Mouse (Mus musculus) forebrain, embryonic 14.5 days (tissue): ENCODE measurements around the gene Hist1h4j. TPM values are rescaled to one million over a fixed set of nuclear protein-coding genes. Genes with fewer than 3 reads are reported as not detected.
"Not testable (repeated sequence)": the region's sequence is repeated elsewhere in the genome, so short reads cannot be mapped to it uniquely, and the experiment has no call there.

Source experiments
- ATAC-seq: fragments of 200-750 bp; cut with Nextera tagmentation; 2 replicates; pipeline ENCODE4 v1.8.0; 2017; ENCODE audit warnings: mild to moderate bottlenecking, moderate library complexity
- DNase-seq: peaks from one replicate; pipeline ENCODE4 v3.0.0-alpha.2; 2015; ENCODE audit warnings: low spot score
- H3K27ac ChIP-seq: fragments of 300-500 bp; sonication (generic); 2 replicates; pipeline ENCODE4 v1.5.1; 2014; ENCODE audit warnings: low read depth, mild to moderate bottlenecking, control low read depth, low read length, moderate library complexity
- H3K27me3 ChIP-seq: fragments of 300-500 bp; sonication (generic); replicated peaks from 2 replicates; pipeline ENCODE4 v1.6.1; 2014; ENCODE audit warnings: low read length, control low read depth, mixed read lengths; ENCODE audit not compliant: control insufficient read depth, insufficient read depth
- H3K36me3 ChIP-seq: fragments of 300-500 bp; sonication (generic); 2 replicates; pipeline ENCODE4 v1.6.1; 2014; ENCODE audit warnings: low read length, control low read depth; ENCODE audit not compliant: control insufficient read depth, insufficient read depth
- H3K4me1 ChIP-seq: fragments of 300-500 bp; sonication (generic); 2 replicates; pipeline ENCODE4 v1.6.1; 2014; ENCODE audit warnings: antibody characterized with exemption, low read length, control low read depth; ENCODE audit not compliant: control insufficient read depth, insufficient read depth
- H3K4me2 ChIP-seq: fragments of 300-500 bp; sonication (generic); 2 replicates; pipeline ENCODE4 v1.6.1; 2014; ENCODE audit warnings: mild to moderate bottlenecking, control low read depth, low read length
- H3K4me3 ChIP-seq: fragments of 300-500 bp; sonication (generic); 2 replicates; pipeline ENCODE4 v1.5.1; 2014; ENCODE audit warnings: low read depth, low read length, control low read depth
- H3K9ac ChIP-seq: fragments of 300-500 bp; sonication (generic); 2 replicates; pipeline ENCODE4 v1.6.1; 2014; ENCODE audit warnings: mild to moderate bottlenecking, low read length, control low read depth, moderate library complexity
- H3K9me3 ChIP-seq: fragments of 300-500 bp; sonication (generic); replicated peaks from 2 replicates; pipeline ENCODE4 v1.6.1; 2016; ENCODE audit warnings: low read length, control low read depth, mixed read lengths; ENCODE audit not compliant: control insufficient read depth
- WGBS: fragments of 180-500 bp; shearing (Covaris S2); extraction: QIAGEN DNeasy Blood & Tissue Kit; methylation state at CpG from one replicate; pipeline ENCODE4 v1.1.7; 2014; 5-methylcytosine and 5-hydroxymethylcytosine counted together
- polyA plus RNA-seq: library from polyadenylated mRNA; unstranded; fragments of >200 nt; fragmentation: Nextera tagmentation; extraction: Ambion mirVana; gene quantifications from 2 replicates; pipeline ENCODE4 v1.2.1, GENCODE M21; 2014

The Hist1h4j gene
- polyA plus RNA-seq, 1 experiment from 2014 or later, result 1.7 TPM

DNA sequence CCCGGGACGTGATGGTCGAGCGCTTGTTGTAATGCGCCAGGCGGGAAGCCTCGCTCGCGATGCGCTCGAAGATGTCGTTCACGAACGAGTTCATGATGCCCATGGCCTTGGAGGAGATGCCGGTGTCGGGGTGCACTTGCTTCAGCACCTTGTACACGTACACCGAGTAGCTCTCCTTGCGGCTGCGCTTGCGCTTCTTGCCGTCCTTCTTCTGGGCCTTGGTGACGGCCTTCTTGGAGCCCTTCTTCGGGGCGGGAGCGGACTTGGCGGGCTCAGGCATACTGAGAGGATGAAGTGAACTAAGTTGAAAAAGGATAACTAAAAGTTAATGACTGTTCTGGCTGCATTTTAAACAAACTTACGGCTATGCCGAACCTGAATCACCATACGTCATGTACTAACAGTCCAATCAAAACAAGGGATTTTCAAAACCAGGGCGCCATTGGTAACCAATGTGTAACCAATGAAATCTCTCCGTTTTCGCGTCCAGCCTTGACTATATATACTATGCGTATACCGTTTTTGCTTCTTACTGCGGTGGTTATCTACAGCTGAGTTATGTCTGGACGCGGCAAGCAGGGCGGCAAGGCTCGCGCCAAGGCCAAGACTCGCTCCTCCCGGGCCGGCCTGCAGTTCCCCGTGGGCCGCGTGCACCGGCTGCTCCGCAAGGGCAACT lies 18.9 kb upstream of the Hist1h4j start, which contains the start of the genes Hist1h2bl and Hist1h2ai:
Gene Hist1h2bl (minus strand): TSS at position 280 of the 676 bp plus-strand sequence.
Gene Hist1h2ai (plus strand): TSS at position 559 of the 676 bp plus-strand sequence.
- H3K27me3 ChIP-seq, H3K36me3 ChIP-seq, H3K9me3 ChIP-seq: not testable (repeated sequence)
- Histone ChIP-seq H3K9ac (peak within 1 kb of the TSS; percentile 80), H3K4me1 (peaks cover 25% of the 10 kb centered on the region), H3K27ac (peak within 1 kb of the TSS; percentile 94), H3K4me3 (peak within 1 kb of the TSS; percentile 40), H3K4me2 (peak within 1 kb of the TSS; percentile 84)
- ATAC-seq, result peak; percentile 94
- WGBS, result under 1% methylated on average over 26 of the region's 50 CpGs
- peak; percentile 99 for DNase-seq

DNA sequence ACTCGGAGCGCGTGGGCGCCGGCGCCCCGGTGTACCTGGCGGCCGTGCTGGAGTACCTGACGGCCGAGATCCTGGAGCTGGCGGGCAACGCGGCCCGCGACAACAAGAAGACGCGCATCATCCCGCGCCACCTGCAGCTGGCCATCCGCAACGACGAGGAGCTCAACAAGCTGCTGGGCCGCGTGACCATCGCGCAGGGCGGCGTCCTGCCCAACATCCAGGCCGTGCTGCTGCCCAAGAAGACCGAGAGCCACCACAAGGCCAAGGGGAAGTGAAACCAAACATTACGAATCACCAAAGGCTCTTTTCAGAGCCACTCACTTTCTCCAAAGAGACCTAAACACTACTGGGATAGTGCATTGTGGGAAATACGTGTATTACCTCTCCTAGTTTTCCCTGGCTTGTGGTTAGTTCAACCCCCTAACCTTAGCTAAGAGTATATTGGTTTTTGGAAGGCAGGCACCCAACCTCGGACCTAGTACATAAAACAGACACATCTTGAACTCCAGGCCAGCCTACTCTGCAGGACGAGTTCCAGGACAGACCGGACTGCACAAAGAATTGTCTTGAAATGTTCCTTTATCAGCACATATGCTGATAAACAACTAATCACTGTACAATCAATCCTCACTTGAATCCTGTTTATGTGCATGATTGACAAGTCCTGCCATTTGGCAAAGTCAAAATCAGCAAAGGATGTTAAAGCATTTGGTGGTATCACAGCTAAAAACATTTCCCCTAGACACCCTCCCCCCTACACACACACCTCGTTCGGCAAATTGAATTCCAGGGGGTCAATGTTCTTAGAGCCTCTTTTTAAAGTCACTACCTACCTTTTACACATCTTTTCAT lies 18.1 kb upstream of the Hist1h4j start:
- Histone ChIP-seq H3K27ac (peak overlapping the region; percentile 94), H3K4me3 (peak overlapping the region; percentile 40), H3K9ac (peak overlapping the region; percentile 80), H3K4me2 (peak overlapping the region; percentile 84), H3K4me1 (peaks cover 27% of the 10 kb centered on the region)
- not testable (repeated sequence) for H3K9me3 ChIP-seq, H3K27me3 ChIP-seq, H3K36me3 ChIP-seq
- 0 out of 2 replicates have a peak, but pooled peaks have one; percentile 0 for ATAC-seq
- under 1% methylated on average over 9 of the region's 38 CpGs for WGBS
- peak; percentile 52 for DNase-seq

DNA sequence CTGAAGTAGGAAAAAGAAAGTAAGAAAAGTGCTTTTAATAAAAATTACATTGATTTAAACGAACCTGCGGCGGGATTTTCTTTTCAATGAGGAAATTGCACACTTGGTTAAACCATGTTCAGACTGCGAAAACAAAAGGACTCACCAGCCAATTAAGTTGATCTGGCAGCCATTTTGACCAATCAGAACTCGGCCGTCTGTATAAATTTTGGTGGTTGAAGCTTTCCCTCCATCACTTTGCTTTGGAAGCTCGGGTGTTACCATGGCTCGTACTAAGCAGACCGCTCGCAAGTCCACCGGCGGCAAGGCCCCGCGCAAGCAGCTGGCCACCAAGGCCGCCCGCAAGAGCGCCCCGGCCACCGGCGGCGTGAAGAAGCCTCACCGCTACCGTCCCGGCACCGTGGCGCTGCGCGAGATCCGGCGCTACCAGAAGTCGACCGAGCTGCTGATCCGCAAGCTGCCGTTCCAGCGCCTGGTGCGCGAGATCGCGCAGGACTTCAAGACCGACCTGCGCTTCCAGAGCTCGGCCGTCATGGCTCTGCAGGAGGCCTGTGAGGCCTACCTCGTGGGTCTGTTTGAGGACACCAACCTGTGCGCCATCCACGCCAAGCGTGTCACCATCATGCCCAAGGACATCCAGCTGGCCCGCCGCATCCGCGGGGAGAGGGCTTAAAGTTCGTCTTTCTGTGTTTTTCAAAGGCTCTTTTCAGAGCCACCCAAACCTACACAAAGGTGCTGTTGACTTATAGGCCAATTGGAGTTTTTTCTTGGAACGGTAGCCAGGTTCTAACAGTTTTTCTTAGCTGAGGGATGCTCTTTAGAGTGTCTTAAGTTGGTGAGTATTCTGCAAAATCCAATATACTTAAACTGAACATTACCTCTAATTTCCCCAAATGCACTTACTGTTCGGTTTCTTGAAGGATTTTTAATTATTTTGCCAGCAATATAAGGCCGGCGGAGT lies 17.2 kb upstream of the Hist1h4j start, which contains the start of gene Hist1h3h:
Gene Hist1h3h (plus strand): TSS at position 263 of the 961 bp plus-strand sequence.
- H3K36me3 ChIP-seq, H3K9me3 ChIP-seq, H3K27me3 ChIP-seq: not testable (repeated sequence)
- H3K4me3 ChIP-seq, result peak within 1 kb of the TSS; percentile 40
- DNase-seq (peak; percentile 98), ATAC-seq (peak; percentile 54)
- H3K9ac ChIP-seq, result peak within 1 kb of the TSS; percentile 80
- H3K27ac ChIP-seq, result peak within 1 kb of the TSS; percentile 94
- under 1% methylated on average over 25 of the region's 56 CpGs for WGBS
- peak within 1 kb of the TSS; percentile 84 for H3K4me2 ChIP-seq
- H3K4me1 ChIP-seq, result peaks cover 29% of the 10 kb centered on the region

DNA sequence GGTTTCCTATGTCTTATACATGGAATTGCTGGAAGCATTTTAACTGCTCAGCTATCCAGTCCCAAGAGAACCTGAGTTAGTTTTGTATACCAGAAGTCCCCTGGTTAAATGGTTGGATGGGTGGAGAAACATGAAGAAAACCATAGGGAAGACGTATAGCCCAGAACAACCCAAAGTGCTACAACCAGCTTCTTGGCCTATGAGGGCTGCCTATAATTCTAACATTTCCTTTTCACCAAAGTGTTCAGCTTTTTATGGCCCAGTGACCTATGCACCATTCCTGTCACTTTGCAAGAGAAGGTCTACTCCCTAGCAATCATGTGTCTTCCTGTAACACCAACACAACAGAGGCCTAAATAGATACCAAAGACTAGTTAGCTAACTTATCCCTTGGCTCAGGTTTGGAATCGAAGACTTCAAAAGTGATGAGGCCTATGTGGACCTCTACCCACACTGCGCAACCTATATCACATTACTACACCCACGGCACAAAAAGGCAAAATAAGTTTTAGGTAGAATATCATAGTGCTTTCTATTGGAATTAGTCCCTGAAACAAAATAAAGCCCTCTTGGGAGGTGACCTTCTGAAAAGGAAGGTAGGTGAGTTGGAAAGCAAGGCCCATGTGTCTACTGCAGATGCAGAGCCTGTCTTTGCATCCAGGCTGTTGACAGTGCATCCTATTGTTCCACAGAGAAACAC lies 16.3 kb upstream of the Hist1h4j start:
- Histone ChIP-seq H3K4me3 (peak overlapping the region; percentile 40), H3K4me1 (peaks cover 30% of the 10 kb centered on the region), H3K27me3 (no peaks in the 10 kb centered on the region), H3K27ac (peak overlapping the region; percentile 65), H3K9me3 (no peaks in the 10 kb centered on the region), H3K4me2 (peak overlapping the region; percentile 64), H3K9ac (peak overlapping the region; percentile 66), H3K36me3 (no peaks in the 10 kb centered on the region)
- WGBS, result 51% methylated on average over 4 of the region's 4 CpGs
- ATAC-seq, result no peak
- no peak for DNase-seq

DNA sequence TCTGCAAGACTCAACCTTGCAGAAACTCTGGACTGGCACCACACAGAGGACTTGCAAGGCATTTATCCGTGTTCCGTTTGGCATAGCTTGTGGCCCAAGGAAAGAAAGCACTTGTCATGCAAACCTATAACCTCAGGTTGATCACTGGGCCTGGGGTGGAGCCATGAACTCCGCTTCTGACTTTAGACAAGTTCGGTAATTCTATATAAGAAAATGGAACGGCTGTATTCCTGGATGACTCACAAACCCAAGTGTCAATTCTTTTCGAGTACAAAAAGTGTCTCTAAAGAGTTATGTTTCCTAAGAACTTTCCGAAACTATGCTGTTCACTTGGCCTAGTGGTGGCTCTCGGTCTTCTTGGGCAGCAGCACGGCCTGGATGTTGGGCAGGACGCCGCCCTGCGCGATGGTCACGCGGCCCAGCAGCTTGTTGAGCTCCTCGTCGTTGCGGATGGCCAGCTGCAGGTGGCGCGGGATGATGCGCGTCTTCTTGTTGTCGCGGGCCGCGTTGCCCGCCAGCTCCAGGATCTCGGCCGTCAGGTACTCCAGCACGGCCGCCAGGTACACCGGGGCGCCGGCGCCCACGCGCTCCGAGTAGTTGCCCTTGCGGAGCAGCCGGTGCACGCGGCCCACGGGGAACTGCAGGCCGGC lies 13.6 kb upstream of the Hist1h4j start:
- Histone ChIP-seq H3K9ac (peak overlapping the region; percentile 59), H3K4me2 (peak overlapping the region; percentile 56), H3K27ac (peak overlapping the region; percentile 86), H3K4me3 (peak overlapping the region; percentile 32), H3K4me1 (peaks cover 22% of the 10 kb centered on the region)
- not testable (repeated sequence) for H3K27me3 ChIP-seq, H3K36me3 ChIP-seq, H3K9me3 ChIP-seq
- 2% methylated on average over 19 of the region's 44 CpGs for WGBS
- ATAC-seq (peak; percentile 8; the same call in 1 of the 2 replicates), DNase-seq (peak; percentile 28)

- H3K27me3 ChIP-seq, H3K9me3 ChIP-seq, H3K36me3 ChIP-seq: not testable (repeated sequence)
- peak within 1 kb of the TSS; percentile 56 for H3K4me2 ChIP-seq
- H3K4me3 ChIP-seq, result peak within 1 kb of the TSS; percentile 32
- peak within 1 kb of the TSS; percentile 66 for H3K9ac ChIP-seq
- under 1% methylated on average over 35 of the region's 37 CpGs for WGBS
- H3K4me1 ChIP-seq, result peaks cover 22% of the 10 kb centered on the region
- DNase-seq (peak; percentile 99), ATAC-seq (peak; percentile 96)
- peak within 1 kb of the TSS; percentile 88 for H3K27ac ChIP-seq
Measured at GRCm38 (mm10) chr13:21721757-21722372, 13.0 kb upstream of the Hist1h4j start, which contains the start of gene Hist1h2bm. Hist1h2bm (plus strand) TSS chr13:21722044.

DNA sequence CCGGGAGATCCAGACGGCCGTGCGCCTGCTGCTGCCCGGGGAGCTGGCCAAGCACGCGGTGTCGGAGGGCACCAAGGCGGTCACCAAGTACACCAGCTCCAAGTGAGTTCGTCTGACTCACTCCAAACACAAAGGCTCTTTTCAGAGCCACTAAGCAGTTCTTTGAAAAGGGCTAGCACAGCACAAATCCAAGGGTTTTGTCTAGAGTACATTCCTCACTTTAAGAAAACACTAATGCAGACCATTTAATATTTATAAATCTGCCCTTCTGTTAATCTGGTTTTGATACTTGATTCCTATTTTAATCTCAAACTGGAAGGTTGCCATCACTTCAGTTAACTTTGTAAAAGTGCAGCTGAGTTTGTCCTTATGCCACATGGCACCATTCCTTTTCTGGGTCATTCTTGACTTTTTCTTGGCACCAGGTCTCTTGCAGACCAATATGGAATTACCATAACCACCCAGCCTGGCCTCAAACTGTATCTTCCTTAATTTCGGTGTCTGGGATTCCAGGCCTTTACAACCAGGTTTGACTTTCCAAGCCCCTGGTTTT lies 12.4 kb upstream of the Hist1h4j start:
- H3K4me3 ChIP-seq, result peak overlapping the region; percentile 28
- DNase-seq, result peak; percentile 59
- no peaks in the 10 kb centered on the region for H3K27me3 ChIP-seq
- H3K4me2 ChIP-seq, result peak overlapping the region; percentile 56
- H3K36me3 ChIP-seq, result no peaks in the 10 kb centered on the region
- peak; percentile 25 for ATAC-seq
- peak overlapping the region; percentile 88 for H3K27ac ChIP-seq
- H3K4me1 ChIP-seq, result peaks cover 22% of the 10 kb centered on the region
- no peaks in the 10 kb centered on the region for H3K9me3 ChIP-seq
- H3K9ac ChIP-seq, result peak overlapping the region; percentile 66
- WGBS, result under 1% methylated on average over 11 of the region's 11 CpGs
